Mouse (Mus musculus): Measurements from ENCODE around the gene Lcn2.

DNA sequence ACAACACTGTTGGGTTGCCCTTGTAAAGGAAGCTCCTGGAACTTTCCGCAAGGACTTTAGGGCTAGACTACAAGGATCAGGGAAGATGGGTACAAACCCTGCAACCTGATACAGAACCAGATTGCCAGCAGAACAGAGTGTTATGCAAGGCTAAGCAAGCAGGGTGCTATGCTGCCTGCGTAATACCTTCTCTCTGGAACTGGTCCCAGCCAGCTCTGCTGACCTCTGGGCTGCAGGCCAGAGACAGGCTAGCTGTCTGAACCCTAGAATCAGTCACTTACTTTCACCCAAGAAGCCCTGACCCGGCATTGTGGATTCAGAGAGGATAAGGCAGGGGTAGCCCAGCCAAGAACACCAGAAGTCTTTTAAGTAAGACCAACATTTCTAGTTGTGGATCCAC is 31.3 kb upstream of the Lcn2 start:
- TF ChIP-seq CTCF (IDR thresholded peaks at IDR 0.05; ENCODE audit: borderline replicate concordance, control insufficient read depth, extremely low read depth, insufficient read depth, low read length, poor library complexity): no peak
- TF ChIP-seq POLR2A (IDR thresholded peaks at IDR 0.05; ENCODE audit: control insufficient read depth, extremely low read depth, insufficient read depth, low read length, poor library complexity): no peak

Data from thymus, adult 2 months (tissue).